Mouse (Mus musculus): ENCODE data around the gene Fam229b. TPM values are rescaled to one million over a fixed set of nuclear protein-coding genes. Genes with fewer than 3 reads are reported as not detected.
A peak's percentile ranks its signal among the peaks of the same experiment; 100 is the strongest.

The Fam229b gene
- polyA plus RNA-seq, 1 experiment from 2014 or later: 20.3 TPM

DNA sequence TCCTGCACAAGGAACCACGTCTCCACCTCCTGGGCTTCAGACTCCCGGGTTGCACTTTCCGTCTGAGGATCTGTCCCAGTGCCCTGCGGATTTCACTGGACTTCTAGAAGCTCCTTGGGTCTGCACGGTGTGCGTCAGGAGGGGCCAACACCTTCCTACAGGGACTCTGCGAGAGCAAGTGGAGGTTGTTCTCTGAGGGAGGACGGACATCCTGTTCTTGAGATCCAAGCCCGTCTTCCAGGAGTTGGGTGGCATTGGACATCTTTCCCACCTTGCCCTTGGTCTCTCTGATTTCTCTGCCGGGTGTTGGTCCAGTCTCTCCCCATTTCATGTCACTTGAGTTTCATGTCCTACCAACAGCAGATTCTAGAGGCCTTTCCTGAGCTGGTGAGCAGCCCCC, 30.0 kb upstream of the Fam229b start, which contains the start of gene Ccn6:
TSS of gene Ccn6 (minus strand) at position 101 of the 400 bp plus-strand sequence.
- no peak for ATAC-seq (ENCODE audit: low FRiP score, low read depth)
- H3K9me3 ChIP-seq: no peaks in the 10 kb centered on the region

DNA sequence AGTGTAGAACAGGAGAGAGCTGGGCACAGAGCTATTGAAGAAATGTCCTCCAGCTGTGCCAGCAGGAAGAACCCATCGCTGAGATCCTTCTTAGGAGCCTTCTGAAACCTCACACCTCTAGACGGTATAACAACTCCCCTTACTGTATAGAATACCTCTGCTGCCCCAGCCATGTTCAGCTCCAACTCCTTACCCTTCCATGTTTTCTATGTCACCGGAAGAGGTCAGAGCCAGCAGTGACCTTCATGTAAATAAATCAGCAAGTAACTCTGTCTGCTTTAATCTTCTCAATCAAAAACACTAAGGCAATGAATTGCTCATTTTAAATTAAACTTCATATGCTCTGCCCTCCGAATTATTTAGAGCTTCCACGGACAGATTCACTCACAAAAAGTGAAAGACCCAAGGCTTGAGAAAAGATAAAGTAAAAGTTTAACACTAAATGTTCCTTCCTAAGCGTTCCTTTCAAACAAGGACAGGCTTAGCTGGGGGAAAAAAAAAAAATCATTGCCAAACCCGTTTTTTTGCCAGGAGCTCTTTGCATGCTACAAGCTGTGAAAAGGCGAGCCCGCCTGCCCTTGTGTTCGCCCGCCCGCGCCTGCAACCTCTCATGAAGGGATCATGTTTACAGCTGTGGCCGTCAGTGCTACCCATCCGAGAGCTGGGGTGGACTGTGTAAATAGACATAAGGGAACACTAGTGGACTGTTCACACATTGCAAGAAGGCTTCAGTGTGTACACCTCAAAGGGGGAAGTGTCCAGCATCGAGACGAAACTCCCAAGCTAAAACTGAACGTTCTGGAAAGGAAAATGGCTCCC, 29.2 kb upstream of the Fam229b start:
- no peak for ATAC-seq (ENCODE audit: low FRiP score, low read depth)
- WGBS: 46% methylated on average over 18 of the region's 18 CpGs
- no peaks in the 10 kb centered on the region for H3K4me1 ChIP-seq

More for the DNA sequence above, 30.0 kb upstream of the Fam229b start, which contains the start of gene Ccn6:
- H3K4me3 ChIP-seq: no peak within 1 kb of the TSS
- H3K4me2 ChIP-seq (replicated peaks): no peak within 1 kb of the TSS
- no peaks in the 10 kb centered on the region for H3K36me3 ChIP-seq
- 86% methylated on average over 10 of the region's 10 CpGs for WGBS
- H3K4me1 ChIP-seq: no peaks in the 10 kb centered on the region
- no peak within 1 kb of the TSS for H3K27ac ChIP-seq
- H3K27me3 ChIP-seq (replicated peaks): no peaks in the 10 kb centered on the region
- H3K9ac ChIP-seq: no peak within 1 kb of the TSS

DNA sequence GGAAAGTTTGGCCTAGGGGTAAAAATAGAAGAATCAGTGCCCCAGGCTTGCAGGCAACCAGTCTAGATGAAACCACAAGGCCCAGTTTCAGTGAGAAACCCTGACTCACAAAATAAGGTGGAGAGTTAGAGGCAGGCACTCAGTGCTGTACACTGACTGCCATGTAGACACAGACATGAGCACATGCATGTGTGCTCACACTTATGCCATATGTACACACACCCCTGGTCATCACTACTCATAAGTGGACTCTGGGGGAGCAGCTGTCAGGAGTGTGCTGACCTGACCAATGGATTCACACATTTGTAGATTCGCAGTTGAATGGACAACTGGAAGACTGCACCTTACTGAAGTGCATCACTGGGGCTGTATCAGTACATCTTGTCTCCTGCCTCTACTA, 27.7 kb upstream of the Fam229b start:
- H3K4me1 ChIP-seq: no peaks in the 10 kb centered on the region
- no peaks in the 10 kb centered on the region for H3K9me3 ChIP-seq
- no peaks in the 10 kb centered on the region for H3K27me3 ChIP-seq (replicated peaks)
- H3K4me2 ChIP-seq (replicated peaks): no peak overlapping the region
- H3K4me3 ChIP-seq: no peak overlapping the region
- ATAC-seq (ENCODE audit: low FRiP score, low read depth): no peak
- no peak overlapping the region for H3K9ac ChIP-seq
- H3K36me3 ChIP-seq: no peaks in the 10 kb centered on the region
- WGBS: 95% methylated on average over 1 of the region's 1 CpGs
- no peak overlapping the region for H3K27ac ChIP-seq

More for the DNA sequence above, 29.2 kb upstream of the Fam229b start:
- Histone ChIP-seq H3K9ac (no peak overlapping the region), H3K27ac (no peak overlapping the region), H3K4me2 (replicated peaks) (no peak overlapping the region), H3K4me3 (no peak overlapping the region), H3K9me3 (no peaks in the 10 kb centered on the region), H3K27me3 (replicated peaks) (no peaks in the 10 kb centered on the region), H3K36me3 (no peaks in the 10 kb centered on the region)

DNA sequence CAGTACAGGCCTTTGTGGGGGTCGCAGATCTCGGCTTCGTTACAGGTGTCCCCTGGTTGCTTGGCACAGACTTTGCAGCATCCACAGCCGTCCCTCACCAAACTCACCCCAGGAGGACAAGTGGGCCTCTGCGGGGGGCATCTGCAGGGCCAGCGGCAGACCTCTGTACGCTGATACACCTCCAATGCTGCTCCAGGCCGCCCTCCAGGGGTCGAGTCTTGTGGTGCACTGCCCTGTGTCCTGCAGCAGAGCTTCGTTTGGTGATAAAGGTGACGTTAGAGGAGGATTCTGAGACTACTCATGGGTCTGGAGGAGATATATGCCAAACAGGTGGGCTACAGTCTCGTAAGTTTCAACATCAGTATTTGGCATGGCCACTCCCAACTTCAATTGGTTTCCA, 24.6 kb upstream of the Fam229b start:
- Histone ChIP-seq H3K36me3 (no peaks in the 10 kb centered on the region), H3K27me3 (replicated peaks) (no peaks in the 10 kb centered on the region), H3K9ac (no peak overlapping the region), H3K9me3 (no peaks in the 10 kb centered on the region), H3K27ac (no peak overlapping the region), H3K4me1 (no peaks in the 10 kb centered on the region), H3K4me2 (replicated peaks) (no peak overlapping the region), H3K4me3 (no peak overlapping the region)
- no peak for ATAC-seq (ENCODE audit: low FRiP score, low read depth)
- 54% methylated on average over 12 of the region's 12 CpGs for WGBS

DNA sequence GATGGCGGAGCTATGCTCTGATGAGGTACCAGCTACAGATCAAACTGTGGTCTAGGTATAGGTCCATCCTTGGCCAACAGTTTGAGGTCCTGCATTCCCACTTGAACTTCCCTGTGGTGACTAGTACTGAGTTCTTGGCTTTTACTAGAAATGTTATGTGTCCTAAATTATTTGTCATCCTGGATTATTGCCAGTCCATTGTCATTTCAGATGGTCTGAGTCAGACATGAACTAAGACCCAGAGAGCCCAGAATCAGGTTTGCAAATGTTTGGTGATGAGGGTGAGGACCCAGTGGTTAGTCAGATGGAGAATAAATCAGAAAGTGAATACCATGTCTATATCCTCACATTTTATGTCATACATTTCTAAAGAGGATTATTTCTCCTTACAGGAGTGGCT, 23.6 kb upstream of the Fam229b start:
- WGBS: 95% methylated on average over 1 of the region's 1 CpGs
- Histone ChIP-seq H3K9ac (no peak overlapping the region), H3K4me2 (replicated peaks) (no peak overlapping the region), H3K4me1 (no peaks in the 10 kb centered on the region), H3K27ac (no peak overlapping the region), H3K9me3 (no peaks in the 10 kb centered on the region), H3K27me3 (replicated peaks) (no peaks in the 10 kb centered on the region), H3K4me3 (no peak overlapping the region), H3K36me3 (no peaks in the 10 kb centered on the region)
- no peak for ATAC-seq (ENCODE audit: low FRiP score, low read depth)

DNA sequence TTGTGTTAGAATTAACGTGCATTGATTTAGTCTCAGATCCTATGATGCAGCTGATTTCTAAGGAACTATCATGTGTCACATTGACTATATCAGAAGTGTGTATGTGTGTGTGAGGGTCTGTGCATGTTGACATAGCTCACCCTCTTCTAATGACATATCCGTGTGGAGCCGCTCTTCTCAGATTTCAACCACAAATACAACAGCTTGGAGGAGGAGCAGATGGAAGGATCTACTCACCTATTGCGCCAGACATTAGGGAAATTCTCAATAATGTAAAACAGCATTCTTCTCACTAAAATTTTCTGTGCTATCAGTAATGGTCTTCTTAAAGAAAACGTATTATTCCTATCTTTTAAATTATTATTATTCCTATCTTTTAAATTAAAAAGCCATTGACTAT, 23.0 kb upstream of the Fam229b start:
- Histone ChIP-seq H3K27ac (no peak overlapping the region), H3K27me3 (replicated peaks) (no peaks in the 10 kb centered on the region), H3K4me1 (no peaks in the 10 kb centered on the region), H3K36me3 (no peaks in the 10 kb centered on the region), H3K4me2 (replicated peaks) (no peak overlapping the region), H3K4me3 (no peak overlapping the region), H3K9ac (no peak overlapping the region), H3K9me3 (no peaks in the 10 kb centered on the region)
- no peak for ATAC-seq (ENCODE audit: low FRiP score, low read depth)
- 87% methylated on average over 5 of the region's 5 CpGs for WGBS

DNA sequence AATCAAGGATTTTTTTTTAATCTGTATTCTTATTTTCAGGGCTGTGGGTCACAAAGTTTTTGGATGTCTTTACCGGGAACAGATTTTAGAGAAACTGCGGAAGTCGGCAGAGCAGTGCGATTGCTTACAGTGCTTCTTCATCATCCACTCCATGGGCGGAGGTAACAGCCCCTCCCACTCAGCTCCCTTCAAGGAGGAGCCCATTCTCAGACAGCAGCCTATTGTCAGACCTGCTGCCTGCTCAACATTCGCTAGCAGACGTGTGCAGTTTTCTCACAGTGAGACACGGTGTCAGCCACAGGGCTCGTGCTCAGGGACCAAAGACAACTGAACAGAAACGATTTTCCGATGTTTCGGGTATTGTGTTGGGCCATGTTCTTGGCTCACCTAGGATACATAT, 8.5 kb upstream of the Fam229b start:
- H3K36me3 ChIP-seq: peaks cover 48% of the 10 kb centered on the region
- no peaks in the 10 kb centered on the region for H3K9me3 ChIP-seq
- no peak overlapping the region for H3K9ac ChIP-seq
- no peak overlapping the region for H3K4me3 ChIP-seq
- no peaks in the 10 kb centered on the region for H3K27me3 ChIP-seq (replicated peaks)
- 65% methylated on average over 12 of the region's 12 CpGs for WGBS
- ATAC-seq (ENCODE audit: low FRiP score, low read depth): 0 out of 2 replicates have a peak, but pooled peaks have one; percentile 25
- no peak overlapping the region for H3K4me2 ChIP-seq (replicated peaks)
- no peak overlapping the region for H3K27ac ChIP-seq
- H3K4me1 ChIP-seq: no peaks in the 10 kb centered on the region

DNA sequence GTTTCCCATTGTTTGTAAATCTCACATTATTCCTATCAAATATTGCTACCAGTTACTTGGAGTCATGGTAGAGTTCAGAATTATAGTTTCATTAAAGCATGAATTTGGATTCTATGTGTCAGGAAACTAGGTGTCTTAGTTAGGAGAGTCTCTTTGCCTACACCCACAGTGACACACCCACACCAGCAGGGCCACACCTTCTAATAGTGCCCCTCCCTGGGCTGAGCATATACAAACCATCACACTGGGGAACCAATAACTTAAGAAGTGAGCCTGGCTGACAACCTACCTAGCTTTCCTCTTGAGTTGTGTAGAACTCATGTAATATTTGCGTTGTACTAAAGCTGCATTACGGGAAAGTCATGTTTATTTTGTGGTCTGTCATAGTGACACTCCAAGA, 7.7 kb upstream of the Fam229b start:
- no peaks in the 10 kb centered on the region for H3K27me3 ChIP-seq (replicated peaks)
- no peaks in the 10 kb centered on the region for H3K4me1 ChIP-seq
- no peaks in the 10 kb centered on the region for H3K9me3 ChIP-seq
- no peak overlapping the region for H3K4me2 ChIP-seq (replicated peaks)
- H3K4me3 ChIP-seq: no peak overlapping the region
- WGBS: 93% methylated on average over 2 of the region's 2 CpGs
- ATAC-seq (ENCODE audit: low FRiP score, low read depth): no peak
- no peak overlapping the region for H3K9ac ChIP-seq
- H3K27ac ChIP-seq: no peak overlapping the region
- peaks cover 42% of the 10 kb centered on the region for H3K36me3 ChIP-seq

DNA sequence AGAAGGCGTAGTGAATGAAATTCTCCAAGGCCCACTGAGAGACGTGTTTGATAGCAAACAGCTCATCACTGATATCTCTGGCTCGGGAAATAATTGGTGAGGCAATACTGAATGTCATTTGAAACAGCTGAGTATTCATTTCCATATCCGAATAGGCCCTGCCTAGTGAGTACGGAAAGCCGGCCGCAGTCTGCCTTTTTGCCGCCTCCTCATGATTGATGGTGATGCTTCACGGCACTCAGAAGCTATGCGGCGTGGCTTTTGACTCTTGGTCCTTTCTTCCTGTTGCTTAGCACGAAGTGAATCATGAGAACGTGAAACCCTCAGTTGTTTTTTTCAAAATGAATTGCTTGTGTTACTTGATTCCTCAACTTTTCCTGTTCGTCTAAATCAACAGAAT, 7.1 kb upstream of the Fam229b start:
- no peak overlapping the region for H3K4me3 ChIP-seq
- no peaks in the 10 kb centered on the region for H3K9me3 ChIP-seq
- peak; percentile 75 for ATAC-seq (ENCODE audit: low FRiP score, low read depth)
- no peak overlapping the region for H3K27ac ChIP-seq
- H3K27me3 ChIP-seq (replicated peaks): no peaks in the 10 kb centered on the region
- WGBS: 37% methylated on average over 14 of the region's 14 CpGs
- no peaks in the 10 kb centered on the region for H3K4me1 ChIP-seq
- peaks cover 38% of the 10 kb centered on the region for H3K36me3 ChIP-seq
- no peak overlapping the region for H3K9ac ChIP-seq
- no peak overlapping the region; the same call in 1 of the 2 replicates for H3K4me2 ChIP-seq (replicated peaks)

DNA sequence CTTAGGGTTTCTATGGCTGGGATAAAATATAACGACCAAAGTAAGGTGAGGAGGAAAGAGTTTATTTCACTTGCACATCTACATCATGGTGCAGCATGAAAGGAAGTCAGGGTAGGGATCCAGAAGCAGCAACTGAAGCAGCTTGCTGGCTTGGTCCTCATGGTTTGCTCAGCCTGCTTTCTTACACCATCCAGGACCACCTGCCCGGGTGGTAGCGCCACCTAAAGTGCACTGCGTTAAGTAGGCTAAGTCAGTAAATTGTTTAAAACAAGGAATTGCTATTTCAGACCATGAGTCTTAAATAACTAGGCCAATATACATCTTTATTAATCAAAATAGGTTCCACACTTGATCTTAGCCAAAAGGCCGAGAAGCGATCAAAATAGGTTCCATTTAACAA, 5.0 kb upstream of the Fam229b start:
- H3K27ac ChIP-seq: no peak overlapping the region
- H3K4me3 ChIP-seq: no peak overlapping the region
- no peaks in the 10 kb centered on the region for H3K9me3 ChIP-seq
- H3K36me3 ChIP-seq: peaks cover 26% of the 10 kb centered on the region
- no peak overlapping the region for H3K4me2 ChIP-seq (replicated peaks)
- no peaks in the 10 kb centered on the region for H3K27me3 ChIP-seq (replicated peaks)
- ATAC-seq (ENCODE audit: low FRiP score, low read depth): no peak
- no peak overlapping the region for H3K9ac ChIP-seq
- peaks cover 10% of the 10 kb centered on the region; the same call in 1 of the 2 replicates for H3K4me1 ChIP-seq
- 83% methylated on average over 6 of the region's 6 CpGs for WGBS

DNA sequence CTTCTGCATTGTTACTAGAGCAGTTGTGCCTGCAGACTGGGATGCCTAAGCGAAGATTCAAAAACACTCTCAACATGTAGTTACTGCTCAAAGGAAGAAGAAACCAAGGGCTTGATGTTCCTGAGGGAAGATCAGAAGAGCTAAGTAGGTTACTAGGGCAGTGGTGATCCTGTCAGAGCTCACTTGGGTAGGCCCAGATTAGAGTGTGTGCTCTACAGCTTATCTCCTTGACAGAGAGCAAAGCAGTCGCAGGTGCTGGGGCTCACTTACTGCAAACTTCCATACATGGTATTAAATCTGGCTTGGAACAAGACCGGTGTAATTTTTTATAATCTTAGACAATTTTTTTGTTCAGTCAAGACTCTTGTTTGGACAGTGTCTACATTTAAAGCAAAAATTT, 4.1 kb upstream of the Fam229b start:
- ATAC-seq (ENCODE audit: low FRiP score, low read depth): no peak
- Histone ChIP-seq H3K4me3 (no peak overlapping the region), H3K9ac (no peak overlapping the region), H3K27ac (no peak overlapping the region), H3K36me3 (peaks cover 20% of the 10 kb centered on the region), H3K4me2 (replicated peaks) (no peak overlapping the region), H3K9me3 (no peaks in the 10 kb centered on the region), H3K27me3 (replicated peaks) (no peaks in the 10 kb centered on the region), H3K4me1 (peaks cover 10% of the 10 kb centered on the region; the same call in 1 of the 2 replicates)
- WGBS: 94% methylated on average over 3 of the region's 3 CpGs

DNA sequence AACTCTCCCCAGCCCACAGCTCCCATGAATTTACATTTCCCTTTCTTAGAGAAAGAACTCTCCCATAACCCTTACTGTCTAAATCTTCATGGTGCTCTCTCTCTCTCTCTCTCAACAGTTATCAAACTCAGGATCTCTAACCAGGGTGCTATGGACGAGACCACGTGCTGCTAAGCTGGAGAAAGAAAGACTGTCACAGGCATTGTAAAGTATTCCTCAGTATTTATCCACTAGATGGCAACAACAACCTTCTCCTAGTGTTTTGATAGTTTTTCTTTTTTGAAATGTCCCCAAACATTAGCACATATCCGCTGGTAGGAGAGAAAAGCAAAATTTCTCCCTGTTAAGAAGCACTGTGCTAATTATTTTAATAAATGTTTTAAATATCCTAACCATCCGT, 12.3 kb downstream of the Fam229b start:
- no peaks in the 10 kb centered on the region for H3K36me3 ChIP-seq
- H3K4me3 ChIP-seq: no peak overlapping the region
- no peak for ATAC-seq (ENCODE audit: low FRiP score, low read depth)
- H3K9ac ChIP-seq: no peak overlapping the region
- no peaks in the 10 kb centered on the region for H3K27me3 ChIP-seq (replicated peaks)
- H3K4me1 ChIP-seq: no peaks in the 10 kb centered on the region
- H3K9me3 ChIP-seq: no peaks in the 10 kb centered on the region
- WGBS: 41% methylated on average over 4 of the region's 4 CpGs
- H3K4me2 ChIP-seq (replicated peaks): no peak overlapping the region
- H3K27ac ChIP-seq: no peak overlapping the region

DNA sequence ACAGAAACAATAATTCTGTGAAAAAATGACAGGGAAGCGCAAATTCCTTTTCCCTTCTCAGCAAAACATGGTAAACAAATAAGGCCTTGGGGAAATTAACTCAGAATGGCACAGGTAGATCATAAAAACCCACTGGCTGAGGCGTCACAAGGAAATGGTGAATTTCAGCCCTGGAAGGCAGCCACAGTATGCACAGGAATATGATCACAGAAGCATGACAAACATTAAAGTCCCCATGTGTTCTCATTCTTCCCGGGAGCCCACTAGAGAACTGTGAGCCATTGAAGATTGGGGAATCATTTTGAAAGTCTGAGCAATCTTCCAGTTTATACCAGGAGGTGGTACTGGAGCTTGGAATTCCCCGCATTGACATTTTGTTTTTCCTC, 24.2 kb downstream of the Fam229b start:
- Histone ChIP-seq H3K9ac (no peak overlapping the region), H3K27me3 (replicated peaks) (no peaks in the 10 kb centered on the region), H3K9me3 (no peaks in the 10 kb centered on the region), H3K4me3 (no peak overlapping the region), H3K4me1 (no peaks in the 10 kb centered on the region), H3K27ac (no peak overlapping the region), H3K4me2 (replicated peaks) (no peak overlapping the region), H3K36me3 (no peaks in the 10 kb centered on the region)
- no peak for ATAC-seq (ENCODE audit: low FRiP score, low read depth)
- WGBS: 59% methylated on average over 4 of the region's 4 CpGs

All from neural tube, embryonic 12.5 days (tissue).